Mouse (Mus musculus) spleen, postnatal 14 days (tissue): ENCODE results near the gene Ppt2.

Experiments used
- DNase-seq, 2 experiments: peaks; one replicate each; pipeline ENCODE4 v3.0.0; 2021 to 2022; ENCODE audit warnings: low spot score in 2 of 2

The Ppt2 gene

DNA sequence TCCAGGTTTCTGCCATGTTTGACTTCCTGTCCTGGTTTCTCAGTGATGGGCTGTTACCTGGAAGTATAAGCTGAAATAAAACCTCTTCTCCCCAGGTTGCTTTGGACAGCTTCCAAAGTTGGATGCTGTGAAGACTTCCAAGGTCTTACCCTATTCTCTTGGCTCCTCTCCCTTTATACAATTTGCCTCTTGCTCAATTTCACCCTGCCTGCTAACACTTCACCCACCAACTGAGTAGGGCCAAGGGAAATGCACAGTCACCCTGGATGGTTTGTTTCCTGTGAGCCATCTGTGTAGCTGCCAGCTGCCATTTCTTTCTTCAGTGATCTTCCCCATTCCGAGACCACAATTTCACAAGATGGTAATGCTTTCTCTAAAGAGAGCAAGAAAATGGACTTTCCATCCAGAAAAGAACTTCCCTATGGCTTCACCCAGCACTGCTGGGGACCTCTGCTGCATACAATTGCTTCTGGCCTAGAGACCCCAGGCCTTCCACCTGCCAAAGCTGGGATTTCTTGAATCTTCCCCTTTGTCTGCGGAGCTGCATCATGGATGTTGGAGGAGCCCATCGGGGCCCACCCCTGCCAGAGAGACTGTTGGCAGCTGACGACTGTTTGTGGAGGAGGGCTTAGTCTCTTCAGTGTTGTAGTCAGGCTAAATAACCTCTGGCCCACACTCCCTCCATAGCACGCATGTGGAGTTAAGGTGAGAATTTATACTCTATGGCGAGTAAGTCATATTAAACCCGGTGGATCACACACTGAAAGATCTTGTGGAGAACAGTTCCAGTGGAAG is 11.3 kb upstream of the Ppt2 start:
- no peak for DNase-seq

DNA sequence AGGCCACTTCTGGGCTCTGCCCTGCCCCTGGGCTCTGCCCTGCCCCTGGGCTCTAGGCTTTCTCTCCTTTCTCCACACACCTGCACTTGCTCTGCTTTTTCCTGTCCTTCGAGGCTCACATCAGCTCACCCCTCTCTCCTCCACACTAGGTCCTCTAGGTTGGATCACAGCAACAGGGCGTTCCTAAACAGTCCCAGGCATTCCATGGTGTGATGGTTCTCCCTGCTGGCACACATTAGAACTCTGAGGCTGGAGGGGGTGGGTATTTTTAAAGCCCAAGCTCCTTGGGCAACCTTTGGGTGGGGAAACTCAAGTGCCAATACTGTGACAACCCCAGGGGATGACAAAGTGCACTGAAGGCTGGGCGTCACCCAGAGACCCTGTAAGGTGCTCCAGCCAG is 9.1 kb upstream of the Ppt2 start:
- no peak for DNase-seq

DNA sequence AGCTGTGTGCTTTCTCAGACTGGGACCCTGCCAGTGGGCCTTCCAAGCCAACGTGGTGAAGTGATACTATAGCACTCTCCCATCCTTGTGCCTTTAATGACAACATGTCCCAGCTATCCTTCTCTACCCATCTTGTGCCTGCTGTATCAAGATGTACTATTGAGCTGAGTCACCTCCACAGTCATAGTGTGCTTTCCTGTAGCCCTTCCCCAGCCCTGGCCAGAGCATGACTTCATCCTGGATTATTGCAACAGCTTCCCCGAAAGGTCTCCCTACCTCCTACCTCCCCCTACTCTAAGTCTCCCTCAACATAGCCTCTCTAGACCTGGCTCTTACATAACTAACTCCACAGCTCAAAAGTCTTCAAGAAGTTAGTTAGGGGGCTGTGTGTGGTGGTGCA is 7.4 kb upstream of the Ppt2 start:
- DNase-seq = no peak

DNA sequence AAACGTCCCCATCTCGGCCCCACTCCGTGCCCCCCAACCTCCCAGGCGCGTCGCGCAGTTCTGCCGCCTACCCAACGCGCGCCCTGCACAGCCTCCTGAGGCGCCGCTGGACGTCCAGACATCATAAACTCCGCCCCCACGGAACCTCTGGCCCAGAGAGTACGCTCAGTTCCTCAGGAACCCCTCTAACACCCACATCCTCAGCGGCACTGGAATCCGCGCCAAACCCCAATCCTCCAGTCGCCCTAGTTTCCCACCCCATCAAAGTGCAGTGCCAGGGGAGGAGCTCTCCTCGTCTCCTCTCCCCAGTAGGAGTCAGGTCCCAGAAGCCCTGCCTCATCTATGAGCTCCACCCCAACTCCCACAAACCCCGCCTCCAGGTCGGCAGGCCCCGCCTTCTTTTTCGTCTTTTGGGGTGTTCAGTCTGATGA is 4.0 kb upstream of the Ppt2 start:
- peak in 1 of 2 experiments; percentile 43 for DNase-seq

DNA sequence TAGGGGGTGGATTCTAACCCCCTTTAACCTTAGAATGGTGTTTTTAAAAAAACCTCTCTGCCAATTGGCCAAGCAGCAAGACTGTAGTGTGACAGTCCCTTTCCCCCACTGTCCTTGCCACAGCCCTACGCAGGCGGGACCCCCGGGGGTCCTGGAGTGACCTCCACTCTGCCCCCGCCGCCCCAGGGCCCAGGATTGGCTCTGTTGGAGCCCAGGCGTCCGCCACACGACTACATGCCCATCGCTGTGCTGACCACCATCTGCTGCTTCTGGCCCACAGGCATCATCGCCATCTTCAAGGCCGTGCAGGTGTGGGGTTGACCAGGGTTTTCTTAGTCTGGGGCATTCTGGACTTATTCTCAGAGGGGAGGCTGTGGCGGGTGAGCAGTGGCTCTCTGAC is 3.3 kb upstream of the Ppt2 start:
- no peak for DNase-seq

DNA sequence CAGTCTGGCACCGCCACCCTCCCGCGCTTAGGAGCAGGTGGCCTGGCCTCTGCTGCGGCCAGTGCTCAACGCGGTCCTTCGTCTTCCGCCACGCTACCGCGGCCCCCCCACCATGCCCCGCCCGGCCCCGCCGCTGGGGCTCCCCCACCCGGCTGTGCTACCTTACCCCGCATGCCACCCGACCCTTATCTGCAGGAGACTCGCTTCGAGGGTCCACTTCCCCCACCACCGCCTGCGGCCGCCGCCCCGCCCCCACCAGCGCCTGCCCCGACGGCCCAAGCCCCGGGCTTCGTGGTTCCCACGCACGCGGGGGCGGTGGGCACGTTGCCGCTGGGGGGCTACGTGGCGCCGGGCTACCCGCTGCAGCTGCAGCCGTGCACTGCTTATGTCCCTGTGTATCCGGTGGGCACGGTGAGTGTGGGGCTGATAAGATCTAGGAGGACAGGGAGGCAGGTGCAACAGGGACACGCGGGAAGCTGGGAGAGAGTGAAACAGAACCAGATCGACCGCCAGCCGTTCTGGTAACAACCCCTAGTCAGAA is 2.5 kb upstream of the Ppt2 start:
- DNase-seq = no peak

DNA sequence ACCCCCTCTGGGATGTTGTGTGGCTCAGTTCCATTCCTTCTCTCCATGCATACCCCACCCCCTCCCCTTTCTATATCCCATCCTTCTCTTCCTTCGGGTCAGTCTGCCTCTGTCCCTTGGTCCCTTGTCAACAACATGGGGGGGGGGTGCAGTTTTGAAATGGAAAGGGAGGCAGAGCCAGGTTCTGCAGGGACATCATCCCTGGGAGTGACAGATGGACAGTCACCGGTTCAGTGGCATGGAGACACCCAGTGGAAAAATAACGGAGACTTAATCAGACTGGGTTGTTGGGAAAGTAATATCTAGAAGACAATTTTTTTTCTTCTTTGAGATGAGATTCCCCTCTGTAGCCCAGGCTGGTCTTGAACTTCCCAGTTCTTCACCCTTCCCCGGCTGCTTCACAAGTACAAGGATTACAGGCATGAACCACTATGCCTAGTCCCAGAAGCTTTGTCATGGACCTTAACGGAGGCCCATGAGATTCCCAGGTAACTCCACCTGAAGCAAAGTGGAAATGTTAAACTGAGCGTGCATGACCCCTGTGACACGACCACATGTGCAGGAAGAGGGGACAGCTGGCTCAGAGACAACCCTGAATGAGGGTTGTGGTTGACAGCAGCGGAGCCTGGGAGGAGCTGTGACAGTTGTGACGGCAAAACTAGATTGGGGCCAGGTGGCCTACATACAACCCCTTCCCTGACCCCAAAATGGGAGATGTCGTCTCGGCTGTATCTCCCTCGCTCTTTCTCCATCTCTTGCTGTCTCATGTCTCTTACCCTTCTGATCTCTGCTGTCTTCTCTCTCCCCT is 1.7 kb upstream of the Ppt2 start:
- no peak for DNase-seq

DNA sequence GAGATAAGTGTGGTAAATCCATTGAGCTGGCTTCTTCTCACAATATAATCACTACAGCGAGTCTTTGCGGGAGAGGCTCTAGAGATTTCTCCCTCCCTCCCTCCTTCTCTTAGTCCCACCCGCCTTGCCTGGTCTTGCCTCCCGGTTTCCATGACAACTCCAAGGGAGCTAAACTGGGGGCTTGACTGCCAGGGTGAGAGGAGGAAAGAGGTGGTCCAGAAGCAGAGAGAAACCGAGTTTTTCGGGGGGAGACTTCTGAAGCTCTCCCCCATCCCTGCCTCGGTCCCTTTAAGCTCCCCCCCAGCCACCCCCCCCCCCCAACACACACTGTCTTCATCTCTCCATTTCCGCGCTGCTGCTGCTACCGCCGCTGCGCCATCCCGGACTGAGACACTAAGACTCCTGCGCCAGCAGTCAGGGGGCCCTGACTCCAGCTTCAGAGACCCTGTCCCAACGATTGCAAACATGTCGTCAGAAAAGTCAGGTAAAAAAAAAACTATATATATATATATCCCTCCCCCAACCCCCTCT is 976 bp upstream of the Ppt2 start, which contains the start of gene Prrt1:
Gene Prrt1 (plus strand): TSS at position 313 of the 531 bp plus-strand sequence.
- DNase-seq = no peak

DNA sequence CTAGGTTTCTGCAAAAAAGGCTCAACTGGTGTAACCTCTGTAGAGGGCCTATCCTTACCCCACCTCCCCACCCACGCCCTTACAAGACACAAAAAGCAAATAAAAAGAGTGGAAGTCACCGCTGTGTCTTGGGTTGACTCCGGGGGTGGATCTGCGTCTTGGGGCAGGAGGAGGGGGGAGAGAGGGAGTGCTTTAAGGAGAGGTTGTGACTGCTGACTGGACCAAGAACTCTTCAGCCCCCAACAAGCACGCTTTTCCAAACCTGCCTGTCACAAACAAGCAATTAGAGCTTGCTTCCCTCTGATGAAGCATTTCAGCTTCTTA is 296 bp upstream of the Ppt2 start:
- no peak for DNase-seq

DNA sequence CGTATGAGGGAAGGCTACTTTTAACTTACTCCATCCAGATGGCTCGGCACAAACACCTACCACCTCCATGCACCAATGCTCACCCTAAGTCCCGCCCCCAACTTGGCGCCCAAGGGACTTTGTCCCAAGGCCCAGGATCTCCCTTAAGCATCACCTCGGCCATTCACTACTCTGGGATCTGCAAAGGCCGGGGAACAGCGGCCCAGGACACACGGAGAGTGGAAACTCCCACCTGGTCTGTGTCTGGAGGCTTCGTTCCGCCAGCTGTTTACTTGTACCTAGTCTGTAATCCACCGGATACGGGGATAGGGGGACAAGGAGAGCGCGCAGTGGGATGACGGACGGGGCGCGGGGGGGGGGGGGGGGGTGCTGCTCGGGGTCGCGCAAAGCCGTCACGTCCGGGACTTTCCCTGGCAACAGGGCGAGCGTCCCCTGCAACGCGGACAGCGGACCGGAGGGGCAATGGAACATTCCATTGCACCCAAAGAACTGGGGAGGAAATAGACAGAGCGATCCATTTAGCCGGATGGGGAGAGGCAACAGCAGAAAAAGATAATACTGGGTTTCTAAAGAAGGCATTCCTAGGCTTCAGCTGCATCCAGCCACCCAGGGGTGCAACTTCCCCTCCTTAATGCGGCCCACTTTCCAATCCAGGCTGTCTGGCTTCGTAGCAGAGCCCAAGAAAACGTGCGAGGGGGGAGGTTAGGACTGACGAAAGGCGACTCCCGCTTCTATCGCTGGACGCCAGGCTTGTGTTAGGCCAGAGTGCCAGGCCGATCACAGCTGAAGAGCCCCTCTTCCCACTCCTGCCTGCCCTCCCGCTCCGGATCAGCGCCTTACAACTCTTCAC is 992 bp downstream of the Ppt2 start:
- DNase-seq = peak in 1 of 2 experiments; percentile 53

DNA sequence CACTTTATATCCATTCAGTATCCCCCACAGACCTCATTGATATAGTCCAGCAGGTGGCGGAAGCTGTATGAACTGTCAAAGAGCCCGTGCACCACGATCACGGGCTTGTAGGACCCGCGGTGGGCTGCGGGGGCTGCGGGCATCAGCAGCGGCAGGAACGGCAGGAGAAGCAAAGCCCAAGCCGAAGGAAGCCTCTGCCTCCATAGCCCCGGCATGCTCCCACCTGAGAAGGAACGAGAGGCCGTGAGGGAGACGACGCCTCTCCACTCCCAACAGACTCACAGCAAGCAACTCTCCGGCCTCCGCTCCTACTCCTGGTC is 1.6 kb downstream of the Ppt2 start:
- DNase-seq = no peak

DNA sequence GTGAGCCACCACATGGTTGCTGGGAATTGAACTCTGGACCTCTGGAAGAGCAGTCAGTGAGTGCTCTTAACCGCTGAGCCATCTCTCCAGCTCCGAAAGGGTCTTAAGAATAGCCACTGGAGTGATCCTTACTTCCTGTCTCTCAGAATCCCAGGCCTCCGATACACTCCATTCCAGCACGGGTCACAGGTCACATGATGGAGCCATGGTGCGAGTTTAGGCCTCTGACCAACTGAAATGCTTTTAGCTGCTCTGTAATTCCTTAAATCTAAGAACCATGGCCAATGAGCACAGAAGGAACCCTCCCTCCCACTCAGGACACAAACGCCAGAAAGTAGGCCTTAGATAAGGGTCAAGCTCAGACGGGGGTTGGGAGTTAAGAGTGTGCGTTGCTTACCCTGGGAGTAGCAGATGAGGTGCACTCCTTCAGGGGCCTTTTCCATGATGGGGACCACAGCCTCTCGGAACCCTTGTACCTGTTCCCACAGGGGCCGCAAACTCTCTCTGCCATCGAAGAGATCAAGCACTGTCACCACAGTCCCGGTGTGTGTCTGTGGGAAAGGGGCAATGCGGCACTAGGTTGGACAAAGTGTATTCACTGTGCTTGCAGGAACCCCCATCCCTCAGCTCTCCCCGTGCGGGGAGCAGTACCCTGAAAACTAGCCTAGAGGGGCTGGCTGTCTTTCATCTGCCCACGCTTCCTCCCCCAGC is 2.1 kb downstream of the Ppt2 start:
- no peak for DNase-seq

DNA sequence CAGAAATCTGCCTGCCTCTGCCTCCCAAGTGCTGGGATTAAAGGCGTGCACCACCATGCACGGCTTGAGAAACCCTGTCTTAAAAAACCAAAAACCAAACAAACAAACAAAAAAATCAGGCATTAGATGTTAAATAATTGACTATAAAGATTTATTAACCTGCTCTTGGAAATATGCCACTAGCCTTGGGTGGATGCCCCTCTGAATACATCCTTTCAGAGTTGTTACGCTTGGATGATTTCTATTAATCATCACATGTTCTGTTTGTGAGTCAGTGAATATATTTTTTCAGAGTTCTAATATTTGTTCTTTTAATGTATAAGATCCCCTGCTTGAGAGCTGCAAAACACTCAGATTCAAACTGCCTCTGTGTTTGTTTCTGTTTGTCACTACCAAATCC is 3.3 kb downstream of the Ppt2 start:
- DNase-seq = no peak

DNA sequence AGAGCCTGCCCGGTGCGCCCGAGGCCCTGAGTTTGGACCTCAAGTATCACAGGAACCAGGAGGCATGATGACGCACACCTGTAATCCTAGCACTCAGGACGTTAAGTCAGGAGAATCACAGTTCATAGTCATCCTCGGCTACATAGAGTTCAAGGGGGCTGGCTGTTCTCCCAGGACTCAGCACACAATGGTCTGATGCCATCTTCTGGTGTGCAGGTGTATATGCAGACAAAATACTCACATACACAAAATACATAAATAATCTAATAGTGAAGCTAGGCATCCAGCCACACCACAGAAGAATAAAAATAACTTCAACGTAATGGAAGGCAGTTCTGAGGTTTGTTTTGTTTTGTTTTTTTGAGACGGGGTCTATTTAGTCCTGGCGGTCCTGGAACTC is 5.1 kb downstream of the Ppt2 start:
- DNase-seq = no peak

DNA sequence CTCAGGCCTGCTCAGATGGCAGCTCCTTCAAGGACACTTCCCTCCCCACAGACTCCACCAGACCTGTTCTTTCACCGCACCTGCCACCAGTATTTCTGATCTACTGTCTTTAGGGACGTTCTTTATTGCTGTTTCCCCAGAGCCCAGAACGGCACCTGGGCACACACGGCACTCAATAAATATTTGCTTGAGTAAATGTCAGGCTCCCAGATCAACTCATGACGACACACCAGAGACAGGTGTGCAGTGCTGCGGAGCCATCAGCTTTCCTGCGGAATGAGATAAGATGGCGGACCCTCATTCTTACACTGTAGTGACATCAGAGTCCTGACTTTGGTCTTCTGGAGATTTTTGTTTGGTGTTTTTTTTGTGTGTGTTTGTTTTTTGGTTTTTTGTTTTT is 7.3 kb downstream of the Ppt2 start:
- DNase-seq = no peak

DNA sequence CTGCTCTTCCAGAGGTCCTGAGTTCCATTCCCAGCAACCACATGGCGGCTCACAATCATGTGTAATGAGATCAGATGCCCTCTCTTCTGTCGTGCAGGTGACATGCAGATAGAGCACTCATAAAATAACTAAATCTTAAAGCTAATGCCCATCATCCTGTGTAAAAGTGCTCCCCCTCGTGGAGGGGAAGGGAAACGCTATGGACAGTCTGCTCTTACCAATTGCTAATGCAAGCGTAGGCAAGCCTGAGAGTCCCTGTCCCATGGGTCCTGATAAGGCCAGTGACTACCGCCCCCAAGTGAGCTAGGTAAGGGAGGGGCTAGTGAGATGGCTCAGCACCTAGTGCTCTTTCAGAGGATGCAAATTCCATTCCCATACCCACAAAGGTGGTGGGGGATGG is 9.3 kb downstream of the Ppt2 start:
- DNase-seq = peak; percentile 64 to 76

DNA sequence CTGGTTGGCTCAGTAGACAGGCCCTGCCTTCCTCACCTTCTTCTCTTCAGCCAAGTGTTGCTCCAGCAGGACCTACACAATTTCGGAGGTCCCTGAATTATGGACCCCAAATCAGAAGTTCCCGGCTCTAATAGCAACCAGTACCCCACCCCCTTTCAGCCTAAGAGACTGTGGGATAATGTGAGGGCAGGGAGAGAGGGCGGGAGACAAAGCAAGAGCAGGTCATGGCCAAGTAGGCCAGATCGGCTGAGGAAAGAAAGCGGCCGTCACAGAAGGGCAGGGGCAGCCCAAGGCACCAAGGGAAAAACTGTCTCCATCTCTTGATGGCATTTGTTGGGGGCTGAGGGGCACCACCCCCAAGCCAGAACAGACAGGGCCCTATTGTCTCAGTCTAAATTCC is 12.4 kb downstream of the Ppt2 start, which contains the start of gene Egfl8:
Gene Egfl8 (minus strand): TSS at position 101 of the 400 bp plus-strand sequence.
- DNase-seq = no peak

DNA sequence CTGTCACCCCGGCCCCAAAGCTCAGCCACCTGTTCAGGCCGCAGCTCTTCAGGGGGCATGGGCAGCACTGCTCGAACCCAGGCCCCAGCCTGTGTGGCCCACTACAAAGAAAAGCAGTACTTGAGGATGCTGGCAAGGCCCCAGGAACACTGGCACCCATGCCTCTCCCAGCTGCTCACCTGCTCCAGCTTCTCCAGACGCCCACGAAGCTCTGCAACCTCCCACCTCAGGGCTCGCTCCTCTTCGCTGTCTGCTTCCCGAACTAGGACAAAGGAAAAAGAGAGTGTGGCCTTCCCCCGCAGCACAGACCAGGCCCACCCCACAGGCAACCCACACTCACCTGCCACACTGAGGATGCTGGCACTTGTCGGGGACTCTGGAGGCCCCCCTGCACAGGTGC is 14.5 kb downstream of the Ppt2 start:
- no peak for DNase-seq

DNA sequence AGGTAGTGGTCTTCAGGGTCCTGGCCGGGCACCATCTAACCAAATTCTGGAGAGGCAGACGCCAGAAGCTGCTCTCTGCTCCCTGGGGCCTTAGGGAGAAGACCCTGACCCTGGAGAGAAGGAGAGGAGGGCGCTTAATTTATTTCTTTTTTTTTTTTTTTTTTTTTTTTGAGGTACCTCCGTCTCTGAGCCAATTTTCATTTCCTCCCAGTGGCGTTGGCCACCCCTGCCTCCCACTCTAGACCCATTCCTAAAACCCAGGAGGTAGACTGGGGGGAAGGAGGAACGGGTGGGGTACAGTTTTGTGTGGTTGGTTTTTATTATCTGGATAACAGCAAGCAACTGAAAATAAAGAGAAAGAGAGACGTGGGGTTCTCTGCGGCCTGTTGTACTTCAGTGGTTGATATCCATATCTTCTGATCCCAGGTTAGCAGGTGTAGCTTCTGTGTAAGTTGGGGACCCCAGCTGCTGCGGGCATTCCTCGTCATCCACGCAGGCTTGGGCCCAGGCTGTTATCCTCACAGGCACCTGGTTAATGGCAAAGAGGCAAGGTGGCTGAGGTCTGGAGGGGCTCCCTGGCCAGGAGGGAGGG is 15.2 kb downstream of the Ppt2 start:
- no peak for DNase-seq

DNA sequence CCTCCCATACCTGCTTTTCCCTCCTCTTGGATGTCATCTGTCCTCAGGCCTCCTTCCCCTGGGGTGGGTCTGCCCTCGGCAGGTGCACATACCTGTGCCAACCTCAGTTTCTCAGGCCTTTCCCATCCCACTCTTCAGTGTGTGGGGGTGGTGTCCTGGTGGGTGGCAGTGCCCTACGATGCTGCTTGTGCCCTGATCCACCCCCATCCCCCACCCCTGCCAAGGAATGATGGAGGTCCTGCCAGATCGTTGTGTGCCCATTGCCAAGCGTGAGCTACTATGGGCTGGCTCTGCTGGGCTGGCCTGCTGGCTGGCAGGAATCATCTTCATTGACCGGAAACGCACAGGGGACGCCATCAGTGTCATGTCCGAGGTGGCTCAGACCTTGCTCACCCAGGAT is 17.3 kb downstream of the Ppt2 start:
- no peak for DNase-seq

DNA sequence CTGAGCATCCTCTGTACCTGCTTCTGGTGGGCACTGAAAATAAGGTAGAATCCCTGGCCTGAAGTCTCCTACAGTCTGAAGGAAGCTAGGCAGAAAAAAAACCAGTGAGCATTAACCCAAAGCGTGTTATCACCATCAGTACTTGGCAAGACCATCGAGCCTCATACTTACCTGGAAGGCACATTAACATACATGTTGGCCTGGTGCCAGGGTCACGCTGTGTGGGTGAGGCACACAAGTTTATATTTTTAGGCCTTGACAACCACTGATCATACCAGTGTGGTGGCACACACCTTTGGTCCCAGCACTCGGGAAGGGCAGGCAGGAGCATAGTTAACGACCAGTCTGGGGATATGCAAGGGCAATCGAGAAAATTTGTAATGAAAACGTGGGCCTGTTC is 20.3 kb downstream of the Ppt2 start:
- no peak for DNase-seq
